Mouse (Mus musculus): Measurements from ENCODE around the gene Dmrt2.

Gene Dmrt2

DNA sequence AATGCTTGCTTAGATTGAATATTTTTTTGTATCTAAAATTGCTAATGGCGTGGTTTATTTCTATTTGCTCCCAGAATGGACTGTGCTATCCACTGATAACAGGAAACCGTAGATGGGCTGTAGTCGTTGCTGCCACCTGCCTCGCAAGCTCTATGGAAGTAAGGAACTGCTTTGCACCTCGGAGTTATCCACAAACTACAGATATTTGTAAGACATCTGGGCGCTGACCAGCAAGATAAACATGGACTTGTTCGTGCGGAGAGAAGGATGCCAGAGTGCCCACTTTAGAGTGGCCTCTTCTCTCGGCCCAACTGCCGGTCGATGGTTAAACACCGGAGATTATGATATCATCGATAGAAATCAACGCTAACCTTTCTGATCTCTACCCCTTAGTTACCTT is 530 bp upstream of the Dmrt2 start:
- ChIA-PET POLR2A (interaction anchor here (0.6 to 1.7 kb wide), 13 partner anchors 61 to 1126 kb away, joined by 3 to 7 read pairs (median 4); partner anchors contain the start of genes Cbwd1 (in 2 of the 4), Dmrt1 (in 1 of the 4), Dmrt3 (in 1 of the 4) and Kank1 (in 1 of the 4)), CTCF (interaction anchor here in 3 of 4 experiments (0.7 to 1.2 kb wide), 5 partner anchors 21 to 564 kb away, joined by 3 to 5 read pairs (median 3); partner anchors contain the start of gene Dmrt1 (in 1 of the 3))

DNA sequence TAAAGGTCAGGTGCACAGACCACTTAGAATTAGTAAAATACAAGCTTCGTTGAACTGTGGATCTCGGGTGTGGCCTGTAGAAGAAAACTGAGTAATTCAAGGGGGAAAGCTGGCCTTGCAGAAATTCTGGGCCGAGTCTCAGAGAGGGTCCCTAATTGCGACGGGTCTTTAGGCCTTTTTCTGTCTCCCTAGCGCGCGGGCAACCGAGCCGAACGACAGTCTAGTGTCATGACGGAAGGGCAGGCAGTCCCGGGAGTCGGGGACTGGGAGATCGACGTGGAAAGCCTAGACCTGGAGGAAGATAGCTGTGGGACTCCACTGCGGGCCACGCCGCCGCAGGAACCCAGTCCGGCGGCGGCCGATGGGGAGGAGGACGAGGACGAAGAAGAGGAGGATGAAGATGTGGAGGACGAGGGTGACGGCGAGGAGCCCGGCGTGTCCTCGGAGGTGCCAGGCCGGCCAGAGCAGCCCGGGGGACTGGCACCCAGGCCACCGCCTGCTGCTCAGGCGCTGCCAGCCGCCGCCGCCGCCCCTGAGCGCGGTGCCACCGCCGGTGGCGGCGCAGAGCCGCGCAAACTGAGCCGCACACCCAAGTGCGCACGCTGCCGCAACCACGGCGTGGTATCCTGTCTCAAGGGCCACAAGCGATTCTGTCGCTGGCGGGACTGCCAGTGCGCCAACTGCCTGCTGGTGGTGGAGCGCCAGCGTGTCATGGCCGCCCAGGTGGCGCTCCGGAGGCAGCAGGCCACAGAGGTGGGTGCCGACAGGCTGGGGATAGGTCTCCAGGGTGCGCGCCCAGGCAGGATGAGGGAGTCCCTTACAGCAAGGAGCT is 1.2 kb downstream of the Dmrt2 start:
- POLR2A ChIA-PET: interaction anchor here in 1 of 4 experiments (1.7 kb wide), 1 partner anchor 62 kb away, joined by 4 read pairs; the partner anchor contains the start of gene Dmrt3
- CTCF ChIA-PET: interaction anchor here in 2 of 4 experiments (0.6 to 0.7 kb wide), 2 partner anchors 8 to 36 kb away, joined by 3 read pairs; no protein-coding TSS in a partner anchor

GRCm38 (mm10) chr19:25674056-25674420 is 1.8 kb downstream of the Dmrt2 start:
- POLR2A ChIA-PET: no interaction called here
- CTCF ChIA-PET: interaction anchor here in 1 of 4 experiments (0.7 kb wide), 1 partner anchor 8 kb away, joined by 3 read pairs; no protein-coding TSS in a partner anchor

GRCm38 (mm10) chr19:25674744-25675143 is 2.5 kb downstream of the Dmrt2 start:
- ChIA-PET POLR2A (no interaction called here), CTCF (no interaction called here)

- POLR2A ChIA-PET: no interaction called here
- CTCF ChIA-PET: interaction anchor here in 1 of 4 experiments (0.6 kb wide), 1 partner anchor 791 kb away, joined by 4 read pairs; no protein-coding TSS in a partner anchor
Measured at GRCm38 (mm10) chr19:25675866-25676440, 3.7 kb downstream of the Dmrt2 start.

DNA sequence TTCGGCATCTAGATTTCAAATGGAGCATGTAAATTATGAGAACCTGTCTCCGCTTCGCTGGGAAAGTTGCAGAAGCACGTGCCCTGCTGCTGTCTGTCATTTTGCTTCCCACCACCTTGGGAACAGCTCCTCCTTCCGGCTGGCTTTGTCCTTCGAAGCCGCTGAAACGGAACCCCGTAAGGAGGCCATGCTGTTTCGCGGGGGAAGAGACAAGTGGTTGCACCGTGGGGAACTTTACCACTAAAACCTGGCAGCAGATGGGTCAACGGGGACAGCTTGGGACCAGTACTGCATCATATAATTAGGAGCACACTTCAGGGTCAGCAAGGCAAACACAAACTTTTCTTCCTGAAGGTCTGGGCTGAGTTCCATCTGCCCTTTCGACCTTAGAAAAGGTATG is 26.6 kb downstream of the Dmrt2 start:
- CTCF ChIA-PET: interaction anchor here in 1 of 4 experiments (1.1 kb wide), 1 partner anchor 14 kb away, joined by 4 read pairs; no protein-coding TSS in a partner anchor

DNA sequence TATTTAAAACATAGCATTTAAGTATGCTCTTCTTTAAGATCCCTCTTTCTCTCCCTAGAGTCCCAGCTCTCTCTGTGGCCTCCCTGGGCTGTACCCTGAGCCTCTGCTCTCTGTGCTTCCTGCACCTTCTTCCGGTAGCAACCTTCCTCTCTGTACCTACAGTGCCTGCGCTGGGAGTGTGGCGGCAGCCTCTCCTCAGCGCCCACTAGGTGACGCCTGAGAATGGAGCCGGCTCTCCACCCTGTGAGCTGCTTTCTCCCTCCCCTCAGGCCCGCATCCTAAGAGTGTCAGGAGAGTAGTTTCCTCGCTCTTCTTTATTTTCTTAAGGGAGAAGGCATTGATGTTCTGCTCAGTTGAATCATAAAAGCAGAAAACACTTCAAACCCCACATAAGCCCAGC is 41.2 kb downstream of the Dmrt2 start:
- CTCF ChIA-PET: interaction anchor here in 1 of 4 experiments (0.5 kb wide), 1 partner anchor 880 kb away, joined by 4 read pairs; no protein-coding TSS in a partner anchor

More for the DNA sequence above, 26.6 kb downstream of the Dmrt2 start:
- POLR2A ChIA-PET: interaction anchor here in 1 of 4 experiments (0.7 kb wide), 1 partner anchor 492 kb away, joined by 5 read pairs; no protein-coding TSS in a partner anchor

GRCm38 (mm10) chr19:25714927-25715326 is 42.7 kb downstream of the Dmrt2 start:
- ChIA-PET POLR2A (interaction anchor here in 1 of 4 experiments (0.5 kb wide), 1 partner anchor 79 kb away, joined by 4 read pairs; no protein-coding TSS in a partner anchor), CTCF (interaction anchor here in 1 of 4 experiments (0.6 kb wide), 1 partner anchor 79 kb away, joined by 5 read pairs; no protein-coding TSS in a partner anchor)

More for the DNA sequence above, 41.2 kb downstream of the Dmrt2 start:
- POLR2A ChIA-PET: interaction anchor here in 2 of 4 experiments (0.6 to 1.0 kb wide), 3 partner anchors 8 to 1132 kb away, joined by 3 to 10 read pairs (median 7); no protein-coding TSS in a partner anchor

- ChIA-PET CTCF (no interaction called here), POLR2A (interaction anchor here in 2 of 4 experiments (0.6 to 0.9 kb wide), 2 partner anchors 20 to 577 kb away, joined by 3 to 5 read pairs; no protein-coding TSS in a partner anchor)
Measured at GRCm38 (mm10) chr19:25722616-25723015, 50.4 kb downstream of the Dmrt2 start.

Measured in embryonic stem cell, embryonic (primary cell).